Mouse (Mus musculus) intestine, postnatal 0 days (tissue): Measurements from ENCODE around the gene Sds. TPM values are rescaled to one million over a fixed set of nuclear protein-coding genes. Genes with fewer than 3 reads are reported as not detected.

Experiments
- ATAC-seq: fragments of 200-750 bp; cut with Nextera tagmentation; 2 replicates; pipeline ENCODE4 v1.8.0; 2017; ENCODE audit warnings: mild to moderate bottlenecking, moderate TSS enrichment, moderate library complexity
- H3K27ac ChIP-seq: fragments of 300-500 bp; sonication (generic); 2 replicates; pipeline ENCODE4 v1.5.1; 2014; ENCODE audit warnings: mild to moderate bottlenecking, low read depth, low read length, moderate library complexity
- H3K27me3 ChIP-seq: fragments of 300-500 bp; sonication (generic); replicated peaks from 2 replicates; pipeline ENCODE4 v1.6.1; 2014; ENCODE audit warnings: low read length, mixed read lengths; ENCODE audit not compliant: control insufficient read depth, insufficient read depth
- H3K36me3 ChIP-seq: fragments of 300-500 bp; sonication (generic); 2 replicates; pipeline ENCODE4 v1.6.1; 2014; ENCODE audit warnings: mild to moderate bottlenecking, moderate library complexity; ENCODE audit not compliant: control insufficient read depth, insufficient read depth
- H3K4me1 ChIP-seq: fragments of 300-500 bp; sonication (generic); replicated peaks from 2 replicates; pipeline ENCODE4 v1.6.1; 2014; ENCODE audit warnings: antibody characterized with exemption, low read length, mixed read lengths; ENCODE audit not compliant: control insufficient read depth, insufficient read depth
- H3K4me2 ChIP-seq: fragments of 300-500 bp; sonication (generic); replicated peaks from 2 replicates; pipeline ENCODE4 v1.6.1; 2014; ENCODE audit warnings: low read depth, mild to moderate bottlenecking, moderate library complexity
- H3K4me3 ChIP-seq: fragments of 300-500 bp; sonication (generic); 2 replicates; pipeline ENCODE4 v1.5.1; 2014; ENCODE audit warnings: low read depth, low read length
- H3K9ac ChIP-seq: fragments of 300-500 bp; sonication (generic); 2 replicates; pipeline ENCODE4 v1.6.1; 2014; ENCODE audit warnings: mild to moderate bottlenecking, low read depth, low read length
- H3K9me3 ChIP-seq: fragments of 300-500 bp; sonication (generic); 2 replicates; pipeline ENCODE4 v1.6.1; 2016; ENCODE audit warnings: mixed run types; ENCODE audit not compliant: control insufficient read depth
- CTCF ChIP-seq: sonication (generic); IDR thresholded peaks from 2 replicates; pipeline ENCODE4 v1.5.1; 2016; ENCODE audit warnings: low read depth, mild to moderate bottlenecking, control low read depth, antibody characterized with exemption, moderate library complexity
- WGBS: fragments of 180-500 bp; shearing (Covaris S2); extraction: QIAGEN DNeasy Blood & Tissue Kit; methylation state at CpG from one replicate; pipeline ENCODE4 v1.1.7; 2014; 5-methylcytosine and 5-hydroxymethylcytosine counted together
- polyA plus RNA-seq: library from polyadenylated mRNA; unstranded; fragments of >200 nt; fragmentation: Nextera tagmentation; extraction: Ambion mirVana; gene quantifications from 2 replicates; pipeline ENCODE4 v1.2.1, GENCODE M21; 2015

Sds gene
- not detected in 2 replicates for polyA plus RNA-seq

- no peak for TF ChIP-seq CTCF
- H3K9me3 ChIP-seq: no peaks in the 10 kb centered on the region
- WGBS: 12% methylated on average over 13 of the region's 13 CpGs
- no peak within 1 kb of the TSS for H3K4me2 ChIP-seq
- no peaks in the 10 kb centered on the region for H3K36me3 ChIP-seq
- no peak within 1 kb of the TSS for H3K4me3 ChIP-seq
- no peaks in the 10 kb centered on the region for H3K4me1 ChIP-seq
- peaks cover 3% of the 10 kb centered on the region; the same call in 1 of the 2 replicates for H3K27me3 ChIP-seq
- H3K27ac ChIP-seq: no peak within 1 kb of the TSS
- no peak for ATAC-seq
- no peak within 1 kb of the TSS for H3K9ac ChIP-seq
Measured at GRCm38 (mm10) chr5:120476296-120476695, at the start of gene Sds. TSS of gene Sds (plus strand) at chr5:120476526.

GRCm38 (mm10) chr5:120426572-120426971 is 49.8 kb upstream of the Sds start:
- under 1% methylated on average over 10 of the region's 10 CpGs for WGBS

GRCm38 (mm10) chr5:120427451-120427938 is 48.8 kb upstream of the Sds start:
- no peak for ATAC-seq
- WGBS: under 1% methylated on average over 33 of the region's 33 CpGs
- Histone ChIP-seq H3K27me3 (peaks cover 88% of the 10 kb centered on the region), H3K4me3 (no peak overlapping the region), H3K9me3 (no peaks in the 10 kb centered on the region), H3K27ac (no peak overlapping the region), H3K4me1 (no peaks in the 10 kb centered on the region), H3K9ac (no peak overlapping the region), H3K4me2 (no peak overlapping the region), H3K36me3 (no peaks in the 10 kb centered on the region)
- no peak for TF ChIP-seq CTCF

More at GRCm38 (mm10) chr5:120426572-120426971, 49.8 kb upstream of the Sds start:
- Histone ChIP-seq H3K9ac (no peak overlapping the region), H3K27ac (no peak overlapping the region), H3K4me3 (no peak overlapping the region), H3K36me3 (no peaks in the 10 kb centered on the region), H3K4me2 (no peak overlapping the region), H3K9me3 (no peaks in the 10 kb centered on the region), H3K27me3 (peaks cover 85% of the 10 kb centered on the region), H3K4me1 (no peaks in the 10 kb centered on the region)
- ATAC-seq: no peak
- no peak for TF ChIP-seq CTCF

GRCm38 (mm10) chr5:120428189-120428838 is 48.0 kb upstream of the Sds start:
- no peak overlapping the region for H3K9ac ChIP-seq
- no peaks in the 10 kb centered on the region for H3K9me3 ChIP-seq
- H3K27ac ChIP-seq: no peak overlapping the region
- H3K4me2 ChIP-seq: no peak overlapping the region
- 2% methylated on average over 21 of the region's 21 CpGs for WGBS
- no peak for ATAC-seq
- H3K4me3 ChIP-seq: no peak overlapping the region
- no peaks in the 10 kb centered on the region for H3K36me3 ChIP-seq
- peaks cover 92% of the 10 kb centered on the region for H3K27me3 ChIP-seq
- TF ChIP-seq CTCF: no peak
- no peaks in the 10 kb centered on the region for H3K4me1 ChIP-seq

- H3K27ac ChIP-seq: no peak overlapping the region
- no peaks in the 10 kb centered on the region for H3K36me3 ChIP-seq
- peaks cover 92% of the 10 kb centered on the region for H3K27me3 ChIP-seq
- no peak for ATAC-seq
- TF ChIP-seq CTCF: no peak
- WGBS: 1% methylated on average over 5 of the region's 6 CpGs
- no peaks in the 10 kb centered on the region for H3K9me3 ChIP-seq
- no peak overlapping the region for H3K4me3 ChIP-seq
- H3K4me1 ChIP-seq: no peaks in the 10 kb centered on the region
- no peak overlapping the region for H3K4me2 ChIP-seq
- H3K9ac ChIP-seq: no peak overlapping the region
Measured at GRCm38 (mm10) chr5:120428990-120429389, 47.3 kb upstream of the Sds start.

- no peak for TF ChIP-seq CTCF
Measured at GRCm38 (mm10) chr5:120429692-120430091, 46.6 kb upstream of the Sds start.

More at GRCm38 (mm10) chr5:120429692-120430091, 46.6 kb upstream of the Sds start:
- ATAC-seq: no peak
- peaks cover 92% of the 10 kb centered on the region for H3K27me3 ChIP-seq
- H3K36me3 ChIP-seq: no peaks in the 10 kb centered on the region
- H3K4me1 ChIP-seq: no peaks in the 10 kb centered on the region
- H3K9me3 ChIP-seq: no peaks in the 10 kb centered on the region
- H3K4me2 ChIP-seq: no peak overlapping the region
- no peak overlapping the region for H3K9ac ChIP-seq
- H3K27ac ChIP-seq: no peak overlapping the region
- WGBS: 5% methylated on average over 6 of the region's 6 CpGs
- no peak overlapping the region for H3K4me3 ChIP-seq
